Mouse (Mus musculus): ENCODE measurements at regions not wholly inside any gene's neighbourhood (a gene's known extent, or its start where the extent isn't known, plus 50 kb on each side); places are given as distances from the start of the nearest gene placed in this dataset.

DNA sequence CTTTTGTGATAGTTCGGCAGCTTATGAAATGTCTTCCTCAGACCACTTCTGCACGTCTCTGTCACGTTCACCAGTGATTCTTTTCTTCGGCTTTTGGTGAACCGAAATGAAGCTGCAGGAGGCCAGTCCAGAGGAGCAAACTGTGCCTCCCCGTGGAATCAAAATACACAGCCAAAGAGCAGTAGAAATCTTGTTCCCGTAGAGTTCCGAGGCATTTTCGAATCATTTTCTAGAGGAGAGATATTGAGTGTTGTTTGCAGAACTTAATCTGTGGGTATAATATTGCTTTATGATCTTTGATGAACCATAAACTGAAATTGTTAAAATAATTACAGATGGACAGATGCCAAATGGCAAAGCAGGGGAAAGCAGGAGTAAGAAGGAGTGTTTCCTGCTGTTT lies 52.4 kb upstream of the Akirin2 start:
- no peak for DNase-seq (ENCODE audit: low spot score in 2 of 2)

DNA sequence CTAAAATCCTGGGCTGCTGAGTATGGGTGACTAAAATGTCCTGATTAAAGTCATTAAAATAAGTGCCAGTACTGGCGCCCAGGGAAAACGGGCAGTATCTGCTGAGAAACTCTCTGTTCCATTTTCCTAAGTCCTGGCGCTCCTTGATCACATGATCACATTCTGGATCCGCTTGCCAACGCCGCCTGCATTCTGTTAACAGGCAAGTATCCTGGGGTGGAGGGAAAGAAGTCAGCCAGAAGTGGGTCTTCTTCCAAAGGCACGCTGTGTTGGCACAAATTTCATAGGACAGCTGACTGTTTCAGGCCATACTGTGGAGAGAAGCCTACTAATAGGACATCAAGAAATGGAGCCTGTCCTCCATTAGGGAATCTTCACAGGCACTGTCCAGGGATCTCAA lies 52.0 kb upstream of the Akirin2 start:
- DNase-seq (ENCODE audit: low spot score in 2 of 2): no peak

DNA sequence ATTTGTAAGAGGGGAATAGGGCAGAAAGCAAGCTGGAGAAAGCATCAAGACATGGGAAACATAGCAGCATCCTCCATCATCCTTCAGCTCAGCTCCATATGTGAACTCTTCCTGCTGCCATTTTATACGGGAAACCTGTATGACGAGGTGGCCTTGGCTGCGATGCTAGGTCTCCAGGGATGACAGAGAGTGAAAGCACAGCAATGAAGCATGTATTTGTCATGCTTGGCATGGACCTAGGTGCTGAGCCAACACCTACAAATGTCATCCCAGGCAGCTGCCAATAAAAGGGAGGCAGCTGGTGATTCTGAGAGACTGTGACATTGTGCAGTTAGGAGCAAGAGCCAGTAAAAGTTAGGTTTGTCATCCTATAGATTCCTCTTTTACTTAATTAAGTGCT lies 51.0 kb upstream of the Akirin2 start:
- no peak for DNase-seq (ENCODE audit: low spot score in 2 of 2)
